Mouse (Mus musculus) CD4-positive, CD25-positive, alpha-beta regulatory T cell, adult 4 months (primary cell): ENCODE measurements around the gene Arf4. TPM values are rescaled to one million over a fixed set of nuclear protein-coding genes. Genes with fewer than 3 reads are reported as not detected.

Experiments used
- ATAC-seq: one replicate; pipeline ENCODE4 v1.8.0; 2017
- polyA plus RNA-seq, 2 experiments: library from polyadenylated mRNA; unstranded; fragments of 100-300 nt; shearing (Covaris generic); gene quantifications; one replicate each; pipeline ENCODE4 v1.2.1; 2017

The Arf4 gene
- polyA plus RNA-seq, result 100 to 1,000 TPM; 253 to 272 TPM

GRCm38 (mm10) chr14:26637851-26638707, at the start of gene Arf4:
Gene Arf4 (plus strand): TSS chr14:26638074.
- peak; percentile 89 for ATAC-seq

DNA sequence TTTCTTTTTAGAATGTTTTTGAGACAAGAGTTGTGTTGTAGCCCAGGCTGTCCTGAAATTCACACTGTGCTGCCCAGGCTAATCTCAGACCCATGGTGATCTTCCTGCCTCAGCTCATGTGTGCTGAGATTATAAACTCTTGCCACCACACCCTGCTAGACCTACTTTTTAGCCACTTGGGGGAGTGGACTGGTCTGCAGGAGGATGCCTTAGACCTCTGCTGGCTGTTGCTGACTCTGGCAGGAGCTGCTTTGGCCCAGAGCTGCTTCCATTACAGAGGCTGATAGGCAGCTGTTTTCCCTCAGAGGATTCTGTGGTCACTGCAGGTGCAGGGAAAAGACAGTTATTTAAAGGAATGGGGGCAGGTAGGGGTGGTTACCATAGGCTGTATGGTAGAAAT, 46.5 kb upstream of the Arf4 start:
- ATAC-seq, result no peak

- no peak for ATAC-seq
Measured at GRCm38 (mm10) chr14:26593281-26593895, 44.5 kb upstream of the Arf4 start.

DNA sequence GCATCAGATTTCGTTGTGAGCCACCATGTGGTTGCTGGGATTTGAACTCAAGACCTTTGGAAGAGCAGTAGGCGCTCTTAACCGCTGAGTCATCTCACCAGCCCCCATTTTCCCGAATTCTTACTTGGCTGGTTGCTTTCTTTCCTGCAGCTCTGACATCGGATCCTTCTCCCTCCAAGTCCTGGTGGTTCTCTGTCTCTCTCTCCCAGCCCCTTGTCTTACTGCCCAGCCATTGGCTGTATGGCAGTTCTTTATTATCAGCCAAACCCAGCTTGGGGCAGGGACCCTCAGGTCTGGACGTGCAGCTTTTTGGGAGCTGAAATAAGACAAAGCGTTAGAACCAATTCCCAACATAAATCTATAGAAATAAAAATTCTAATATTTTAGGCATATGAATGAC, 42.7 kb upstream of the Arf4 start:
- no peak for ATAC-seq

- no peak for ATAC-seq
Measured at GRCm38 (mm10) chr14:26595695-26596365, 42.0 kb upstream of the Arf4 start.

GRCm38 (mm10) chr14:26605354-26605753, 32.5 kb upstream of the Arf4 start:
- ATAC-seq, result no peak

DNA sequence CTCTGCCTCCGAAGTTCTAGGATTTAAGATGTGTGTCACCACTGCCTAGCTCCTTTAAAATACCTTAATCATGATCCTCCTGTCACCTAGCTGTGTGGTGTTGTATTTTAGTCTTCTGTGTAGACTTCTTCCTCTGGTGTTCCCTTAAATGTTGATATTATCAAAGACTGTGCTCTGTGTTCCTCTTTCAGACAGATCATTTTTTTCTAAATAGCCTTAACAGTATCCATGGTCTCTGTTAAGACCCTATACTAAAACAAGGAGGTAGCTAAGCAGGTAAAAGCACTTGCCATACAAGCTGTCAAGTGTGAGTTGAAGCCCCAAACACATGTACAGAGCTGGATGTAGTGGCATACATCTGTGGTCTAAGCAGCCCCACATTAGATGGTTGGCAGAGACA, 28.2 kb upstream of the Arf4 start:
- ATAC-seq, result no peak

- ATAC-seq, result no peak
Measured at GRCm38 (mm10) chr14:26610689-26611088, 27.2 kb upstream of the Arf4 start.

DNA sequence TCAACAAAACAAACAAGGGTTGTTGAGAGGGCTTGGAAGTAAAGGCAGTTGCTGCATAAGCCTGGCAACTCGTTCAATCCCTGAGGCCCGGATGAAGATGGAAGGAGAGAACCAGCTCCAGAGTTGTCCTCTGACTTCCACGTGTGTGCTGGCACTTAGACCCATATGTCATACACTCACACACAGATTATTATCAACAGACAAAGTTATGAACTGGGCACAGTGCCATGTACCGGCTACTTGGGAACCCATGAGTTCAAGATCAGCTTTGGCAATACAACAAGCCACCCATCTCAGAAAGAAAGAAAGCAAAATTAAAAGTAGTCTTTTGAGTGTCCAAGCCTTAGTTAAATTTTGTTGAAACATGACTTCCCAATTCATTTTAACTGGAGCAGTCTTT, 12.6 kb upstream of the Arf4 start:
- no peak for ATAC-seq

DNA sequence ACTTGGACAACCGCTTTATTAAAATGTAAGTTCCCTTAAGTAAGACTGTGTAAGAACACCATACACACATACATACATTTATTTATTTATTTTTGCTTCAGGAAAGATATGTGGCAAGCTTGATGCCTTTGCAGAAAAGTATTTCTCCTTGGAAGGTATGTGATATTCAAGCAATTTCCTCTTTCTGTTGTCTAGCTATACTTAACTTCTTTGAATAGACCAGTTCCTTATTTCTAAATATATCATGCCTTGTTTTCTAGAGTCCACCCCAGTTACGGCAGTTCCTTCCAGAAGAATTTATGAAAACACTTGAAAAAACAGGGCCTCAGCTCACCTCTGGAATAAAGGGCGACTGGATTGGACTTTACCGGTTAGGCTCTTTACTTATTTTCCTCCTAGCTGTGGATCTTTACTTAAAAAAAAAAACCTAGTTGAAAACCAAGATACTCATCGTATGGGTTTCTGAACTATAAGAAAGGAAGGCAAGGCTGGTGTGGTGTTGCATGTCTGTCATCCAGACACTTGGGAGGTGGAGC, 11.2 kb upstream of the Arf4 start:
- ATAC-seq, result no peak

DNA sequence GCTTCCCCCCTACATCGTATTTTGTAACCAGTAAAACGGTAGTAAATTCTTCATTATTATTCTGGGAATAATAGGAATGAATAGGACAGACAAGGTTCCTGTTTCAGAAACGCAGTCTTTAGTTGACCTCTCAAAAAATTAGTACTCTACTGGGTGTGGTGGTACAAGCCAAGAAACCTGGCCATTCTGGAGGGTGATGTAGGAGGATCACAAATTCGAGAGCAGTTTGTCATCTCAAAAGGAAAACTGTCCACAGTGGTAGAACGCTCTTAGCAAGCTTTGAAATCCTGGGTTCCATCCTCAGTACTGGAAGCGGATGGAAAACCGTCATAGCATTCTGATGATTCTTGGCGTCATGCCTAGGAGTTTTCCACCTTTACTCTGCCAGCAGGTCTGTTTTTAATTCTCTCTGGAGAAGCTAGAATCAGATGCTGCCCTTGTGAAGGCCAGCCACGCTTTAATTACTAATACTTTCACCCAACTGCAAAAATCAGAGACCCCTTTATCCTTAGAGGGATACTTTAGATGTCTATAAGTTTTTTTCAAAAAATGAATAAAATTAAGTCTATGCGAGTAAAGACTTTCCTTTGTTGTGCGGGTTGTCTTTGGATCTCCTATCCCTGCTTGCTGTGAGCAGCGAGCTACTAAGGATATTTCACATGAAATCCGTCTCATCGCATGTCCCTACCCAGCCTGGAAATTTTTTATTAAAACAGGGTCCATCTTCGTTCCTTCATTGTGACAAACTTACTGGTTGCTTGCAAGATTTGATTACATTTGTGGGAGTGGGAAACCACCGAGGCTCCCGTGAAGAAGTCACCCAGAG, 636 bp upstream of the Arf4 start:
- no peak for ATAC-seq

DNA sequence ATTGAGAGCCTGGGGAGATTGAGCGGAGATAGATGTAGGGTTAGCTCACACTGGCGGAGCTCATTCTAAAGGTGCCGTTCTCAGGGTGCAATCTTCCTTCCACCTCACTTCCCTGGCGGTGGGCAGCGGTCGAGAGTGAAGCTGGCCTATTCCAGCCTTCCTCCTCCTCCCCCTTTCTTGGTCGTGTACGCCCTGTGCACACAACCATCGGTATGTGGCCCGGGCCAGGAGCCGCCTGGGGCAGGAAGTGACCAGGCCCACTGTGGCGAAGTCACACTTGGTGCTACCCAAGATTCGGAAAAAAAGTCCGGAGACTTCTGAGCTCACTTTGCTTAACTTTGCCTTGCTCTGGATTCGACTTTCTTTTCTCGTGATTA, 822 bp downstream of the Arf4 start:
- ATAC-seq, result peak; percentile 14

DNA sequence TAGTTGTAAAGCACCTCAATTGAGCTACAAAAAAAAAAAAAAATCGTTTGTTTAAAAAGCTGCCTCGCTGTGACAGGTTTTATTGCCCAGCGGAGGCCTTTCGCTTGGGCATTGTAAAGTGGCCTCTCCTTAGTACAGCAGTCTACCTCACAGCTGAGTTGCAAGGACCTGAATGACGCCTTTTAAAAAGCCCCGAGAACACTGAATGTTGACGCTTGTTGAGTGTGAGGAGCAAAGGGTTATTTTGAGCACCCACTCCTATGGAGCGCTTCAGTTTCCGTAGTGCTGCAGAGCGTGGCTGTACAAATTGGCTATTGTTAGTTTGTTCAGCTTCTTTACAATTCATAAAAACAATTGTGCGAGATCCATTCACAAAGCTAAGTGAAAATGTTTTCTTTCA, 1.4 kb downstream of the Arf4 start:
- ATAC-seq, result peak; percentile 4

DNA sequence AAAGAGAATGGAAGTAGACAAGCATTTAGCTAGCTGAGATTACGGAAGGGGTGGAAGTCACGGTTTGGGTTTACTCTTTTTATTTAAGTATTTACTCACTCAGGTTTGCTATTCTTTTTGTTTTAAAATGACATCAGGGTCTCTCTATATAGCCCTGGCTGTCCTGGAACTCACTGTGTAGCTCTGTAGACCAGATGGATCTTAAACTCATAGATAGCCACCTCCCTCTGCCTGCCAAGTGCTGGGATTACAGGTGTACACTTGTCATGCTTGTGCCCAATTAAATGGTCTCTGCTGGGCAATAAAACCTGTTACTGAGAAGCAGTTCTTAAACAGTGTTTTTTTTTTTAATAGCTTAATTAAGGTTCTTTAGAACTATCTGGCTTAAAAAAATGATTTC, 2.1 kb downstream of the Arf4 start:
- no peak for ATAC-seq

GRCm38 (mm10) chr14:26643006-26643624, 5.2 kb downstream of the Arf4 start:
- no peak for ATAC-seq

GRCm38 (mm10) chr14:26645989-26646650, 8.2 kb downstream of the Arf4 start:
- ATAC-seq, result no peak

DNA sequence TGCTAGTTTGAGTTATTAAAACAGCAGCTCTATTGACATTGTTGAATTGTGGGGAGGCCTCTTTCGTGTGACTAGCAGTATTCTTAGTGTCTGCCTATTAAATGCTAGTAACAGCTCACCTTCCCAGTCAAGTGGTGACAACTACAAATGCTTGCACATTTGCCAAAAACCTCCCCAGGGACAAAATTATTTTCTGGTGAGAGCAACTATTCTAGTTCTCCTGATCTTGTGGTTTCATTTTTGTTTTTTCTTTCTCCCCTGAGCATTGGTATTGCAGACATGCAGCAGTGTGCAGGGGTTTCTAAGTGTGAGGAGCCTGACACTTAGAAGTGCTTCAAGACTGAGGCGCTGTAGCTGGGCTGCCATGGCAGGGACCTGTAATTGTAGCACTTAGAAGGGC, 9.9 kb downstream of the Arf4 start:
- no peak for ATAC-seq

DNA sequence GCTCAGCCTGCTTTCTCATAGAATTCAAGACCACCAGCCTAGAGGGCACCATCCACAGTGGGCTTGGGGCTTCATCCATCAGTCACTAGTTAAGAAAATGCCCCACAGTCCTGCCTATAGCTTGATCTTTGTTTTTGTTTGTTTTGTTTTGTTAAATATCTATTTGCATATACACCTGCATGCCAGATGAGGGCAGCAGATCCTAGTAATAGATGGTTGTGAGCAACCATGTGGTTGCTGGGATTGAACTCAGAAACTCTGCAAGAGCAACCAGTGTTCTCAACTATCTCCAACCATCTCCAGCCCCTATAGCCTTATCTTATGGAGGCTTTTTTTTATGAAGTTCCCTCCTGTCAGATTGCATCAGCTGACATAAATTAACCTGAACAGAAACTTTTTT, 14.0 kb downstream of the Arf4 start:
- peak; percentile 70 for ATAC-seq

- no peak for ATAC-seq
Measured at GRCm38 (mm10) chr14:26658178-26658577, 20.3 kb downstream of the Arf4 start.

DNA sequence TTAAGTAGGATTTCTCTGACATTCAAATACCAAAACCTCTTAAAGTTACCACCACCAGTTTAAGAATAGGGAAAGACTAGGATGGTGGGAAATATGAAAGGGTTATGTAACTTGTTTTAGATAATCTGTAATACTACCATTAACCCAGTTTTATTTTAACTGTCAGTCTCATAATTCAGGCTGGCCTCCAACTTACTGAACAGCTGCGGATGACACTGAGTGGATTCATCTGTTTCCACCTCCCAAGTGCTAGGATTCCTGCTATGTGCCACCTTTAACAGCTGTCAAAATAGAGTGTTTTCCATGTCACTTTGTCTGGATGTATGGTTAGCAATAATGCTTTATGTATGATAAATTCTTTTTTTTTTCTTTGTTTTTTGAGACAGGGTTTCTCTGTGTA, 22.4 kb downstream of the Arf4 start:
- ATAC-seq, result no peak

DNA sequence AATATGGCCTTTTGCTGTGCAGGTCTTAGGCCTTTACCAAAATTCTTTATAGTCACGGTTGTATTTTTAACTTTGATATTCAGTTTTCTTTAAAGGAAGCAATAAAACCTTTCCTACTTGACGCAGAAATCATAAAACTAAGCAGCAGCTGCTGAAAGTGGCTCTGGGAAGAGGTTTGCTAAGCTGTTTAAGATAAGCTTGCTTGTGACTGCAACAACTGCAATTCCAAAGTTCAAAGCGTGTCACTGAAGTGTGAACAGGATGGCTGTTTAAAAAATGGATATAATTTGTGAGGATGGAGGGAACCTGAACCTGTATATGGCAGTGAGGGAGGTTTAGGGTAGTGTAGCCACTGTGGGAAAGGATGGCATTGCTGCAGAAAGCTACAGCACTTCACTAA, 24.1 kb downstream of the Arf4 start:
- no peak for ATAC-seq

- no peak for ATAC-seq
Measured at GRCm38 (mm10) chr14:26662488-26662887, 24.6 kb downstream of the Arf4 start.
